Mouse (Mus musculus): ENCODE results near the gene Prame. TPM values are rescaled to one million over a fixed set of nuclear protein-coding genes. Genes with fewer than 3 reads are reported as not detected.

Gene Prame
- polyA plus RNA-seq (2012) = not detected in 2 replicates

GRCm38 (mm10) chrX:135627605-135628004 is at the start of gene Prame:
TSS of gene Prame (minus strand) at chrX:135627705.
- TF ChIP-seq GATA1 (IDR thresholded peaks at IDR 0.05; ENCODE audit: low read length) = no peak

GRCm38 (mm10) chrX:135652173-135652772 is 24.8 kb upstream of the Prame start:
- TF ChIP-seq GATA1 (IDR thresholded peaks at IDR 0.05; ENCODE audit: low read length) = no peak

GRCm38 (mm10) chrX:135598677-135599076 is 28.8 kb downstream of the Prame start, which contains the start of gene Nxf7:
TSS of gene Nxf7 (minus strand) at chrX:135598777.
- no peak for TF ChIP-seq GATA1 (IDR thresholded peaks at IDR 0.05; ENCODE audit: low read length)

- no peak for TF ChIP-seq GATA1 (IDR thresholded peaks at IDR 0.05; ENCODE audit: low read length)
Observed at GRCm38 (mm10) chrX:135598096-135598495, 29.4 kb downstream of the Prame start.

- no peak for TF ChIP-seq GATA1 (IDR thresholded peaks at IDR 0.05; ENCODE audit: low read length)
Observed at GRCm38 (mm10) chrX:135576412-135576811, 51.1 kb downstream of the Prame start.

Other genes with a start within 250 kb of the Prame start
- not detected in 2 replicates for gene Gm7903, start 193.9 kb downstream of the Prame start, polyA plus RNA-seq (2012)
- gene AV320801, start 133.1 kb downstream of the Prame start, polyA plus RNA-seq (2012) = not detected in 2 replicates
- gene Nxf7, start 28.9 kb downstream of the Prame start, polyA plus RNA-seq (2012) = not detected in 2 replicates
- not detected in 2 replicates for gene Tcp11x2, start 66.1 kb upstream of the Prame start, polyA plus RNA-seq (2012)
- not detected in 2 replicates for gene Tmsb15a, start 97.6 kb upstream of the Prame start, polyA plus RNA-seq (2012)
- 0.39 and 0.54 TPM in 2 replicates for gene Armcx5, start 115.0 kb upstream of the Prame start, polyA plus RNA-seq (2012)
- 0.71 and 19.3 TPM in 2 replicates for gene Gprasp1, start 115.0 kb upstream of the Prame start, polyA plus RNA-seq (2012)
- 29.3 and 55.1 TPM in 2 replicates for gene Bhlhb9, start 169.9 kb upstream of the Prame start, polyA plus RNA-seq (2012)
- gene Gprasp2, start 211.3 kb upstream of the Prame start, polyA plus RNA-seq (2012) = not detected in 2 replicates